Mouse (Mus musculus) A20 (cell line): ENCODE results near the gene Rbm17.
"Not testable (repeated sequence)": the region's sequence is repeated elsewhere in the genome, so short reads cannot be mapped to it uniquely, and the experiment has no call there.

Source experiments
- DNase-seq: peaks from one replicate; pipeline ENCODE4 v3.0.0-alpha.2; 2011; ENCODE audit warnings: low read depth, low spot score

Rbm17 gene

GRCm38 (mm10) chr2:11545380-11545779, 58.6 kb downstream of the Rbm17 start:
- DNase-seq, result no peak

GRCm38 (mm10) chr2:11544342-11544741, 59.6 kb downstream of the Rbm17 start:
- DNase-seq, result peak; percentile 58

- DNase-seq, result no peak
Measured at GRCm38 (mm10) chr2:11543158-11543557, 60.8 kb downstream of the Rbm17 start.

- peak; percentile 77 for DNase-seq
Measured at GRCm38 (mm10) chr2:11542640-11543039, 61.3 kb downstream of the Rbm17 start.

- DNase-seq, result no peak
Measured at GRCm38 (mm10) chr2:11542121-11542520, 61.8 kb downstream of the Rbm17 start.

GRCm38 (mm10) chr2:11541528-11541927, 62.4 kb downstream of the Rbm17 start:
- not testable (repeated sequence) for DNase-seq

GRCm38 (mm10) chr2:11535966-11536365, 68.0 kb downstream of the Rbm17 start:
- DNase-seq, result no peak
